Mouse (Mus musculus) CD4-positive, CD25-positive, alpha-beta regulatory T cell, adult 9 weeks (primary cell): ENCODE measurements around the gene Zfp799. TPM values are rescaled to one million over a fixed set of nuclear protein-coding genes. Genes with fewer than 3 reads are reported as not detected.

Experiments
- polyA plus RNA-seq: library from polyadenylated mRNA; unstranded; fragments of 100-300 nt; shearing (Covaris generic); gene quantifications from one replicate; pipeline ENCODE4 v1.2.1, GENCODE M21; 2017

Zfp799 gene
- polyA plus RNA-seq = 16.0 TPM

GRCm38 (mm10) chr17:32829540-32830417, at the start of gene Zfp799:
Zfp799 (minus strand) TSS chr17:32830261.

GRCm38 (mm10) chr17:32809544-32810374, 20.3 kb downstream of the Zfp799 start, which contains the start of gene Zfp811:
Zfp811 (minus strand) TSS chr17:32809931.

GRCm38 (mm10) chr17:32788094-32788559, 41.9 kb downstream of the Zfp799 start, which contains the start of gene Zfp871:
Zfp871 (minus strand) TSS chr17:32788287.

Other genes with a start within 250 kb of the Zfp799 start
- gene Cyp4f37, start 209.0 kb downstream of the Zfp799 start, polyA plus RNA-seq = not detected
- gene Cyp4f40, start 171.4 kb downstream of the Zfp799 start, polyA plus RNA-seq = not detected
- not detected for gene Cyp4f15, start 144.6 kb downstream of the Zfp799 start, polyA plus RNA-seq
- 41.5 TPM for gene Zfp871, start 42.0 kb downstream of the Zfp799 start, polyA plus RNA-seq
- 0.16 TPM for gene Zfp811, start 20.3 kb downstream of the Zfp799 start, polyA plus RNA-seq
- gene Zfp870, start 61.4 kb upstream of the Zfp799 start, polyA plus RNA-seq = 15.9 TPM
- gene Cyp4f14, start 87.1 kb upstream of the Zfp799 start, polyA plus RNA-seq = not detected
- gene Cyp4f13, start 117.1 kb upstream of the Zfp799 start, polyA plus RNA-seq = 54.9 TPM
- gene Zfp472, start 135.6 kb upstream of the Zfp799 start, polyA plus RNA-seq = 24.0 TPM
- gene Zfp952, start 162.9 kb upstream of the Zfp799 start, polyA plus RNA-seq = 20.4 TPM
- 12.3 TPM for gene Zfp763, start 203.1 kb upstream of the Zfp799 start, polyA plus RNA-seq
- gene 4921501E09Rik, start 237.8 kb upstream of the Zfp799 start, polyA plus RNA-seq = not detected